Mouse (Mus musculus): ENCODE measurements at regions not wholly inside any gene's neighbourhood (a gene's known extent, or its start where the extent isn't known, plus 50 kb on each side); places are given as distances from the start of the nearest gene placed in this dataset.

GRCm38 (mm10) chr7:135888598-135888997 is 172.4 kb upstream of the Mki67 start:
- DNase-seq (ENCODE audit: low spot score): no peak

- no peak for DNase-seq (ENCODE audit: low spot score)
These were observed 173.0 kb upstream of the Mki67 start for GRCm38 (mm10) chr7:135889016-135889726.

- DNase-seq (ENCODE audit: low spot score): no peak
These were observed 182.7 kb upstream of the Mki67 start for GRCm38 (mm10) chr7:135898876-135899275.

- DNase-seq (ENCODE audit: low spot score): no peak
These were observed 183.6 kb upstream of the Mki67 start for GRCm38 (mm10) chr7:135899765-135900164.

GRCm38 (mm10) chr7:135900861-135901321 is 184.7 kb upstream of the Mki67 start:
- no peak for DNase-seq (ENCODE audit: low spot score)

- DNase-seq (ENCODE audit: low spot score): no peak
These were observed 186.2 kb upstream of the Mki67 start for GRCm38 (mm10) chr7:135902106-135903055.

GRCm38 (mm10) chr7:135911376-135911775 is 195.2 kb upstream of the Mki67 start:
- DNase-seq (ENCODE audit: low spot score): no peak

- no peak for DNase-seq (ENCODE audit: low spot score)
These were observed 197.9 kb upstream of the Mki67 start for GRCm38 (mm10) chr7:135913923-135914634.

- DNase-seq (ENCODE audit: low spot score): no peak
These were observed 207.7 kb upstream of the Mki67 start for GRCm38 (mm10) chr7:135923876-135924275.

- no peak for DNase-seq (ENCODE audit: low spot score)
These were observed 208.5 kb upstream of the Mki67 start for GRCm38 (mm10) chr7:135924641-135925040.

- DNase-seq (ENCODE audit: low spot score): no peak
These were observed 213.9 kb upstream of the Mki67 start for GRCm38 (mm10) chr7:135930091-135930490.

GRCm38 (mm10) chr7:135932595-135933175 is 216.5 kb upstream of the Mki67 start:
- no peak for DNase-seq (ENCODE audit: low spot score)

- DNase-seq (ENCODE audit: low spot score): no peak
These were observed 219.0 kb upstream of the Mki67 start for GRCm38 (mm10) chr7:135935180-135935579.

GRCm38 (mm10) chr7:135937465-135937864 is 221.3 kb upstream of the Mki67 start:
- no peak for DNase-seq (ENCODE audit: low spot score)

GRCm38 (mm10) chr7:135939341-135939740 is 223.2 kb upstream of the Mki67 start:
- DNase-seq (ENCODE audit: low spot score): no peak

GRCm38 (mm10) chr7:135942826-135943225 is 226.7 kb upstream of the Mki67 start:
- no peak for DNase-seq (ENCODE audit: low spot score)

- no peak for DNase-seq (ENCODE audit: low spot score)
These were observed 230.0 kb upstream of the Mki67 start for GRCm38 (mm10) chr7:135946071-135946646.

GRCm38 (mm10) chr7:135961026-135961425 is 244.9 kb upstream of the Mki67 start:
- DNase-seq (ENCODE audit: low spot score): no peak

GRCm38 (mm10) chr7:135965528-135965927 is 249.4 kb upstream of the Mki67 start:
- no peak for DNase-seq (ENCODE audit: low spot score)

- no peak for DNase-seq (ENCODE audit: low spot score)
These were observed 250.1 kb upstream of the Mki67 start for GRCm38 (mm10) chr7:135966231-135966630.

GRCm38 (mm10) chr7:135968638-135969037 is 252.5 kb upstream of the Mki67 start:
- DNase-seq (ENCODE audit: low spot score): no peak

- DNase-seq (ENCODE audit: low spot score): no peak
These were observed 269.9 kb upstream of the Mki67 start for GRCm38 (mm10) chr7:135986021-135986420.
